Mouse (Mus musculus) stomach, postnatal 0 days (tissue): ENCODE data around the gene Itgb3bp. TPM values are rescaled to one million over a fixed set of nuclear protein-coding genes. Genes with fewer than 3 reads are reported as not detected.

Experiments
- ATAC-seq: fragments of 200-750 bp; cut with Nextera tagmentation; 2 replicates; pipeline ENCODE4 v1.8.0; 2017; ENCODE audit not compliant: low FRiP score, low TSS enrichment
- DNase-seq: peaks from one replicate; pipeline ENCODE4 v3.0.0-alpha.2; 2016; ENCODE audit warnings: low spot score
- H3K27ac ChIP-seq: fragments of 300-500 bp; sonication (generic); replicated peaks from 2 replicates; pipeline ENCODE4 v1.5.1; 2014; ENCODE audit warnings: mild to moderate bottlenecking, control low read depth
- H3K27me3 ChIP-seq: fragments of 300-500 bp; sonication (generic); 2 replicates; pipeline ENCODE4 v1.6.1; 2014; ENCODE audit warnings: low read length; ENCODE audit not compliant: control insufficient read depth, insufficient read depth
- H3K36me3 ChIP-seq: fragments of 300-500 bp; sonication (generic); 2 replicates; pipeline ENCODE4 v1.6.1; 2014; ENCODE audit warnings: low read length, mixed read lengths; ENCODE audit not compliant: control insufficient read depth, insufficient read depth
- H3K4me1 ChIP-seq: fragments of 300-500 bp; sonication (generic); replicated peaks from 2 replicates; pipeline ENCODE4 v1.6.1; 2014; ENCODE audit warnings: antibody characterized with exemption; ENCODE audit not compliant: control insufficient read depth, insufficient read depth
- H3K4me2 ChIP-seq: fragments of 300-500 bp; sonication (generic); replicated peaks from 2 replicates; pipeline ENCODE4 v1.6.1; 2014; ENCODE audit warnings: low read depth, mild to moderate bottlenecking, control low read depth, moderate library complexity
- H3K4me3 ChIP-seq: fragments of 300-500 bp; sonication (generic); 2 replicates; pipeline ENCODE4 v1.5.1; 2014; ENCODE audit warnings: low read depth, low read length, control low read depth
- H3K9ac ChIP-seq: fragments of 300-500 bp; sonication (generic); 2 replicates; pipeline ENCODE4 v1.6.1; 2014; ENCODE audit warnings: mild to moderate bottlenecking, low read length, control low read depth, mixed read lengths
- H3K9me3 ChIP-seq: fragments of 300-500 bp; sonication (generic); 2 replicates; pipeline ENCODE4 v1.6.1; 2016; ENCODE audit warnings: low read length; ENCODE audit not compliant: control insufficient read depth
- CTCF ChIP-seq: IDR thresholded peaks from 2 replicates; pipeline ENCODE4 v1.5.1; 2016; ENCODE audit warnings: antibody characterized with exemption, low read depth, mild to moderate bottlenecking, moderate library complexity
- EP300 ChIP-seq: optimal IDR thresholded peaks from 2 replicates; pipeline ENCODE3; 2016; ENCODE audit warnings: antibody characterized with exemption
- WGBS: fragments of 180-500 bp; shearing (Covaris S2); extraction: QIAGEN DNeasy Blood & Tissue Kit; methylation state at CpG from one replicate; pipeline ENCODE4 v1.1.7; 2014; 5-methylcytosine and 5-hydroxymethylcytosine counted together
- polyA plus RNA-seq: library from polyadenylated mRNA; unstranded; fragments of >200 nt; fragmentation: Nextera tagmentation; extraction: Ambion mirVana; gene quantifications from 2 replicates; pipeline ENCODE4 v1.2.1, GENCODE M21; 2015

Itgb3bp gene
- polyA plus RNA-seq, 1 experiment from 2014 or later: 19.6 TPM

DNA sequence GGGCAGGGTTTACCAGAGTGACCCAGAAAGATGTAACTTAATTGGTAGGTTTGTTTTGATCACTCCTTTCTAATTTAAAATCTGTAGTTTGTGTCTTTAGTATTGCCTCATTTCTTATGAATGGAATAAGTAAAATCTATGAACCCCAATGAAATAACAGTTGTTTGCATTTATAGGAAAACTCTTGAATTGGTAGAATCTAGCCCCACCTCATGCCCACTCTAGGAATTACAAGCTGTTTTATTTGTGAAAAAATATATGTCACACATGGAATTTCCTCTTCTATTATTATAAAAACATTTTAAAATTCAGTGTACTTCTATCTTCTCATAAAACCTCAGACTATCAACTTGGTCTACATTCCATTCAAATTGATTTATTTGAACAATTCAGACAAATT is 47.7 kb downstream of the Itgb3bp start:
- DNase-seq (no peak), ATAC-seq (no peak)
- no peaks in the 10 kb centered on the region for H3K27me3 ChIP-seq
- H3K27ac ChIP-seq: no peak overlapping the region
- TF ChIP-seq EP300: no peak
- TF ChIP-seq CTCF: peak; percentile 77
- H3K4me1 ChIP-seq: no peaks in the 10 kb centered on the region
- H3K9ac ChIP-seq: no peak overlapping the region
- no peaks in the 10 kb centered on the region for H3K36me3 ChIP-seq
- no peak overlapping the region for H3K4me3 ChIP-seq
- H3K4me2 ChIP-seq: no peak overlapping the region
- no peaks in the 10 kb centered on the region for H3K9me3 ChIP-seq

DNA sequence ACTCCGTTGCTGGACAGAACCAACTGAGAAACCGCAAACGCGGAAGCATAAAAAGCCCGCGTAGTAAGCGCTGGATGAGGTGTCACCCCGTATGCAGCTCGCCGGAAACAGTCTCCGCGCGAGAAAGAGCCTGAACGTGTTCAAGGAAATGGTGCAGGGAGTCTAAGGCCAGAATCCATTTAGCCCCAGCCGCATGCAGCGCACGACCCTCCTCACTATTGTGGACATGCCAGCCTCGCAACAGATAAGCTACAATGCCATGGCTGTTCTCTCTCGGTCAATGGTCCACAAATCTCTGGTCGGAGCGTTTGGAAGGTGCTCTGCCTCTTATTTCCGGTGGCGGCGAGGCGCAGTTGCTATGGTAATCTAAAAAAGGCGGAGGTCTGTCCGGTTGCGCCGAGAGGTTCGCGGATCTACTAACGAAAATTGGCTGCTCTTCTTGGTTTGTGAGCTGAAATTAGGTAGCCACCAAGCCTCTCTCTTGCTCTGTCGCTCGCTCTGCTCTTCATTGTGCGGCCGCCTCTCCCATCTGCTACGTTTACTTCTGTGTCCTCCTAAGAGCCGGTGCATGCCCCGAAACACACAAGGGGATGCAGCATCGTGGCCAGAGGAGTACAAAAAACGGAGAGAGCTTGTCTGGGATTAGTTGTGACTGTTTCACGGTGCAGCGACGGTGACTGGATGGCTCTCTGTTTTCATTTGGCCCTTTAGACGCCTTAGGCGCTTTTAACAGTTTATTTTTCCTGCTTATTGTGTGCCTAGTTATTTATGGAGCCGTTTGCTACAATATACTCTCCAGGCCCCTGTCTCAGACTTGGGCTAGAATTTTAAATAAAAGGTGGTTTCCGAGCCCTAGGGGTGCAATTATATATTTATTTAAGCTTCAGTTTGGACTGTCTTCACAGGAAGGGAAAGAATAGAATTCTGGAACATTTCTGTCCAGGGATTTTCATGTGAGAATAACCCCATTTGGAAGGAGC is 100.2 kb downstream of the Itgb3bp start, which contains the start of gene Efcab7:
Gene Efcab7, plus strand, starts transcription at position 105 of the 980 bp plus-strand sequence.
- TF ChIP-seq CTCF (0 out of 2 replicates have a peak, but pooled peaks have one; percentile 5), EP300 (no peak)
- Histone ChIP-seq H3K4me2 (peak within 1 kb of the TSS; percentile 64), H3K27ac (peak within 1 kb of the TSS; percentile 74), H3K9ac (peak within 1 kb of the TSS; percentile 73), H3K4me1 (no peaks in the 10 kb centered on the region), H3K9me3 (no peaks in the 10 kb centered on the region), H3K36me3 (no peaks in the 10 kb centered on the region), H3K4me3 (peak within 1 kb of the TSS; percentile 70), H3K27me3 (no peaks in the 10 kb centered on the region)
- WGBS: 2% methylated on average over 48 of the region's 48 CpGs
- DNase-seq (peak; percentile 87), ATAC-seq (peak; percentile 92)

DNA sequence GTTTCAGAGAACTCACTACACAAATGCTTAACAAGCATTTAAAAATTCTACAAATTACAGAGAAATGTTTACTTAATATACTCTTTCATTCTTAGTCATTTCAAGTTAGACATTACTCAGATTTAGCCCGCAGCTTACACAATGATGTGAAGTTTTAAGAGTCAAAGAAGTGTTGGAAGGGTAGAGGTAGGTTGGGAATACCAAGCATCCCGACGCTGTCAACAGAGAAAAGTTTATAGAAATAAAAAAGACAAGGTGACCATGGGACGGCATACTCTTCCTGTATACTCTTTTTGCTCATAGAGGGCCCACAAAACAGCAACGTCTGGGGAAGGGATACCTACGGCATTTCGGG is 100.9 kb downstream of the Itgb3bp start:
- H3K4me1 ChIP-seq: no peaks in the 10 kb centered on the region
- no peaks in the 10 kb centered on the region for H3K36me3 ChIP-seq
- H3K27ac ChIP-seq: no peak overlapping the region
- no peak for TF ChIP-seq CTCF
- TF ChIP-seq EP300: no peak
- H3K9me3 ChIP-seq: no peaks in the 10 kb centered on the region
- DNase-seq (no peak), ATAC-seq (no peak; the same call in 1 of the 2 replicates)
- H3K9ac ChIP-seq: peak overlapping the region; percentile 73; the same call in 1 of the 2 replicates
- no peaks in the 10 kb centered on the region for H3K27me3 ChIP-seq
- peak overlapping the region; percentile 64 for H3K4me2 ChIP-seq
- 0% methylated on average over 7 of the region's 7 CpGs for WGBS
- H3K4me3 ChIP-seq: peak overlapping the region; percentile 70

DNA sequence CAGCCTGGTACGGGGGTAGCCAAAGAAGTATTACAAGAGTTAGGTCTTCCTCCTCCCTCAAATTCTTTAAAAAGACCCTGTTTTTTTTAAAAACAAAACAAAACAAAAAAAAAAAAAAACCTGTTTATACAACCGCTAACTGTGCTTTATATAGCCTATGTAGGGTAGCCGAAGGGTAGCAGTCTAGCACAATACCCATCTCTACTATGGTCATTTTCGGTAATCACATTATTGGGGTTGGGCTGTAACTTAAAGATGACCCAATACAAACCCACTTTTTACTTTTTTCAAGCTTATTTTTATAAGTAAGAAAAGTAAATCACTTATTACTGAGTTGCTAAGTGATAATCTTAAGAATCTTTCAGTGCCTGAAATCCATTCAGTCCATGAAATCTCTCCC is 101.3 kb downstream of the Itgb3bp start:
- WGBS: 57% methylated on average over 4 of the region's 4 CpGs
- Histone ChIP-seq H3K9ac (no peak overlapping the region), H3K27ac (no peak overlapping the region), H3K27me3 (no peaks in the 10 kb centered on the region), H3K9me3 (no peaks in the 10 kb centered on the region), H3K4me3 (peak overlapping the region; percentile 70), H3K4me1 (no peaks in the 10 kb centered on the region), H3K36me3 (no peaks in the 10 kb centered on the region), H3K4me2 (peak overlapping the region; percentile 64)
- DNase-seq (no peak), ATAC-seq (no peak)
- no peak for TF ChIP-seq EP300
- TF ChIP-seq CTCF: no peak

DNA sequence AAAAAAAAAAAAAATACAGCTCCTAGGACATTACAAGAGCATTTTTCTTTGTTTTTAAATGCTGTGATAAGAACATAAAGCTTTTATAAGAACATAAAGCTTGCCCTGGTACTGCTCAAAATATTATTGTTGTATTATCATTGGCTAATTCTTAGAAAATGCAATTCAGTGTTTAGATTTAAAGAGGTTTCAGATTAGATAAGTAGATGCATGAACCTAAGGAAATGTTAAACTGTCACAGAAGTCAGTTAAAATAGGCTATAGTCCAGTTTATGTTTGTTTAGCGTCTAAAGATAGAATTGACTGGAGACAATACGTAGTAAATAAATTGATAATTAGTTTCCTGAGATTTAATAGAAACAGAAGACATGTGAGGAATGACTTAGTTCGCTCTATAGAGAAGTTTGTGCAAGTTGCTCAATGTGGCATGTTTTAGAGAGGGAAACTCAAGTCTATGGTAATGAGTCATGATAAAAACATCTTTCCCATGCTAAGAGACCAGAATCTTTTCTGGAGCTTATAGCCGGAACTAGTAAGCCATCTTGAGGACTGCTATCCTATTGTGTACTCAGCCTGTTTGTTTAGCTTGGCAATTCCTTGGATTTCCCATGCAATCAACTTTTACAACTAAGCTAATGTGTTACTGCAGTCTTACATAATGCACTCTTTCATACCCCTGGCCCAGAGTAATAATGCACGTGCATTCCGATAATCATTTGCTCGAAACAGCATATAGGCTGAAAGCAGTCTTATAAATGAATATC is 112.7 kb downstream of the Itgb3bp start:
- Histone ChIP-seq H3K4me3 (no peak overlapping the region), H3K9me3 (no peaks in the 10 kb centered on the region), H3K4me2 (no peak overlapping the region), H3K27me3 (no peaks in the 10 kb centered on the region), H3K36me3 (no peaks in the 10 kb centered on the region), H3K27ac (no peak overlapping the region), H3K4me1 (no peaks in the 10 kb centered on the region), H3K9ac (no peak overlapping the region)
- DNase-seq (no peak), ATAC-seq (0 out of 2 replicates have a peak, but pooled peaks have one; percentile 6)
- no peak for TF ChIP-seq EP300
- TF ChIP-seq CTCF: no peak
- 76% methylated on average over 7 of the region's 7 CpGs for WGBS
